In genomic region chr13:58415838-58416237, GRCm38 (mm10) we compare ENCODE assay signal across 23 mouse cellular contexts. TPM values are rescaled to one million over a fixed set of nuclear protein-coding genes. Genes with fewer than 3 reads are reported as not detected.
DNase-seq lines count a peak whose midpoint lies in the region; ATAC-seq and TF ChIP-seq lines count a peak whose summit lies in the region.
"Had no signal": no experiment of that assay in that cellular context is flagged by ENCODE, and none has a peak within 500 bp of the region (broad histone marks: within the 10 kb centered on the region; RNA-seq: fewer than 3 reads in every experiment).

No protein-coding gene starts in this region.

- 0 out of 2 replicates have a peak, but pooled peaks cover 3% of the 10 kb centered on the region for H3K9me3 ChIP-seq in heart, postnatal 0 days (replicated peaks; ENCODE audit: control insufficient read depth, low read length)

- H3K4me1 ChIP-seq in heart, postnatal 0 days (ENCODE audit: control insufficient read depth, insufficient read depth) = 0 out of 2 replicates have a peak, but pooled peaks cover 5% of the 10 kb centered on the region
- H3K4me1 ChIP-seq: midbrain, embryonic 10.5 days had no signal

- no peak overlapping the region for H3K4me3 ChIP-seq in heart, postnatal 0 days (ENCODE audit: low read depth, low read length)
- H3K4me3 ChIP-seq: heart, embryonic 15.5 days; hindbrain, embryonic 13.5 days; midbrain, embryonic 10.5 days had no signal

- TF ChIP-seq CTCF in heart, postnatal 0 days (IDR thresholded peaks at IDR 0.05; ENCODE audit: low read depth) = no peak

- no peak overlapping the region for H3K4me2 ChIP-seq in heart, postnatal 0 days (ENCODE audit: low read depth, low read length)
- H3K4me2 ChIP-seq: heart, embryonic 15.5 days; hindbrain, embryonic 13.5 days had no signal

- intact Hi-C loops in gastrocnemius, postnatal 36 days (cut with DNase I) = no loop called here
- intact Hi-C loops in heart, postnatal 36 days (cut with DNase I) = no loop called here

- no peak for TF ChIP-seq EP300 in heart, postnatal 0 days (IDR thresholded peaks at IDR 0.05; ENCODE audit: low read depth)

- ATAC-seq in heart, postnatal 0 days (ENCODE audit: insufficient read depth, low read depth) = peak; percentile 80
- ATAC-seq in frontal cortex, adult (ENCODE audit: low TSS enrichment) = no peak
- ATAC-seq: activated CD4-positive, CD25-positive, alpha-beta regulatory T cell, adult 4 months; forebrain, postnatal 0 days; inflammation-experienced regulatory T-cells, adult 6 months; midbrain, embryonic 16.5 days had no signal

- H3K27me3 ChIP-seq in heart, postnatal 0 days (ENCODE audit: control insufficient read depth, insufficient read depth, low read length) = no peaks in the 10 kb centered on the region
- H3K27me3 ChIP-seq: CH12.LX; heart, embryonic 15.5 days; hindbrain, embryonic 13.5 days had no signal

- no peak overlapping the region for H3K9ac ChIP-seq in heart, postnatal 0 days (replicated peaks; ENCODE audit: low read depth, low read length)
- H3K9ac ChIP-seq: forebrain, postnatal 0 days; heart, embryonic 15.5 days; hindbrain, embryonic 13.5 days had no signal

- peak; percentile 37 for DNase-seq in gastrocnemius, adult 18-20 months (ENCODE audit: low spot score)
- no peak for DNase-seq in gastrocnemius, postnatal 36 days
- peak; percentile 58 for DNase-seq in heart, postnatal 0 days (ENCODE audit: low spot score)
- DNase-seq in heart, postnatal 36 days = no peak
- DNase-seq in NIH3T3 (ENCODE audit: low read depth) = peak; percentile 15
- peak; percentile 25 for DNase-seq in gastrocnemius, postnatal 25 days
- DNase-seq: B cell, adult 2 months; cerebellum, adult 11 months; cerebellum, adult 9-11 months; forebrain, postnatal 0 days; layer of hippocampus, adult 9-11 months had no signal

- peaks cover 4% of the 10 kb centered on the region; the same call in 1 of the 2 replicates for H3K36me3 ChIP-seq in heart, postnatal 0 days (replicated peaks; ENCODE audit: control insufficient read depth, insufficient read depth, low read length)

- peak overlapping the region; percentile 22; the same call in 1 of the 2 replicates for H3K27ac ChIP-seq in heart, postnatal 0 days (ENCODE audit: low read depth)
- H3K27ac ChIP-seq: heart, embryonic 15.5 days; hindbrain, embryonic 13.5 days; kidney, postnatal 0 days; macrophage; midbrain, embryonic 10.5 days had no signal

- 51% methylated on average over 5 of the region's 5 CpGs for WGBS in heart, postnatal 0 days

RNA-seq across cellular contexts. Expression of gene Hnrnpk, which starts 12.7 kb away (rescaled TPM):
- total RNA-seq in gastrocnemius, adult 18-20 months (2021) = 100 to 1,000 TPM; 255 to 260 TPM
- 100 to 1,000 TPM; 216 to 254 TPM for total RNA-seq in gastrocnemius, postnatal 36 days (2021)
- total RNA-seq in heart, postnatal 0 days (2014; rRNA removed; ENCODE audit: low replicate concordance) = 377 and 387 TPM in 2 replicates
- polyA plus RNA-seq in heart, postnatal 0 days (2015; fragmentation: Nextera tagmentation; extraction: Ambion mirVana) = 581 and 606 TPM in 2 replicates
- total RNA-seq in heart, postnatal 36 days (2021) = 100 to 1,000 TPM; 414 to 472 TPM
- total RNA-seq in gastrocnemius, postnatal 25 days (2021) = 100 to 1,000 TPM; 237 to 240 TPM

RNA-seq across cellular contexts. Expression of gene Rmi1, which starts 13.8 kb away (rescaled TPM):
- total RNA-seq in gastrocnemius, adult 18-20 months (2021) = 1 to 10 TPM; 5.3 to 6.7 TPM
- total RNA-seq in gastrocnemius, postnatal 36 days (2021) = 1 to 10 TPM; 4.8 to 5.0 TPM
- 5.7 and 16.1 TPM in 2 replicates for total RNA-seq in heart, postnatal 0 days (2014; rRNA removed; ENCODE audit: low replicate concordance)
- polyA plus RNA-seq in heart, postnatal 0 days (2015; fragmentation: Nextera tagmentation; extraction: Ambion mirVana) = 13.3 and 14.4 TPM in 2 replicates
- total RNA-seq in heart, postnatal 36 days (2021) = 10 to 100 TPM in 1 of 2 experiments, 1 to 10 TPM in 1; 8.6 to 10.1 TPM
- total RNA-seq in gastrocnemius, postnatal 25 days (2021) = 1 to 10 TPM; 4.8 to 5.5 TPM

RNA-seq across cellular contexts. Expression of gene 2210016F16Rik, which starts 30.8 kb away (rescaled TPM):
- total RNA-seq in gastrocnemius, adult 18-20 months (2021) = 1 to 10 TPM; 6.2 to 6.7 TPM
- total RNA-seq in gastrocnemius, postnatal 36 days (2021) = 1 to 10 TPM; 6.8 to 6.9 TPM
- 24.9 and 32.7 TPM in 2 replicates for total RNA-seq in heart, postnatal 0 days (2014; rRNA removed; ENCODE audit: low replicate concordance)
- 25.7 and 26.5 TPM in 2 replicates for polyA plus RNA-seq in heart, postnatal 0 days (2015; fragmentation: Nextera tagmentation; extraction: Ambion mirVana)
- 10 to 100 TPM; 14.8 to 17.1 TPM for total RNA-seq in heart, postnatal 36 days (2021)
- total RNA-seq in gastrocnemius, postnatal 25 days (2021) = 1 to 10 TPM; 7.0 to 7.2 TPM

RNA-seq across cellular contexts. Expression of gene Kif27, which starts 56.9 kb away (rescaled TPM):
- total RNA-seq in gastrocnemius, adult 18-20 months (2021) = not detected
- total RNA-seq in gastrocnemius, postnatal 36 days (2021) = not detected
- not detected in 2 replicates for total RNA-seq in heart, postnatal 0 days (2014; rRNA removed; ENCODE audit: low replicate concordance)
- 0.10 and 0.15 TPM in 2 replicates for polyA plus RNA-seq in heart, postnatal 0 days (2015; fragmentation: Nextera tagmentation; extraction: Ambion mirVana)
- total RNA-seq in heart, postnatal 36 days (2021) = under 1 TPM; 0.06 to 0.08 TPM
- total RNA-seq in gastrocnemius, postnatal 25 days (2021) = under 1 TPM in 1 of 2 experiments, not detected in 1; 0.05 TPM
- total RNA-seq: CH12.LX had no signal
- polyA plus RNA-seq: activated CD4-positive, CD25-positive, alpha-beta regulatory T cell, adult 4 months; G1E; inflammation-experienced regulatory T-cells, adult 6 months; liver, adult 2 months had no signal

Comparison
In these comparisons a context has a peak if more than half of its experiments do, and no peak if none do; other contexts are left out.
1. DNase-seq: peak in gastrocnemius, adult 18-20 months (single experiment), heart, postnatal 0 days (single experiment), NIH3T3 (single experiment) and gastrocnemius, postnatal 25 days (single experiment); none in gastrocnemius, postnatal 36 days (0 of 2) and heart, postnatal 36 days (0 of 2).